Mouse (Mus musculus) thymus, adult 2 months (tissue): ENCODE results near the gene Celf2.

Experiments
- CTCF ChIP-seq: fragments of 200-500 bp; IDR thresholded peaks from 2 replicates; pipeline ENCODE4 v1.5.1; 2012; ENCODE audit warnings: mild to moderate bottlenecking, control low read depth, low read length, moderate library complexity, borderline replicate concordance; ENCODE audit not compliant: control insufficient read depth, poor library complexity, insufficient read depth; ENCODE audit errors: extremely low read depth
- POLR2A ChIP-seq: fragments of 200-500 bp; IDR thresholded peaks from 2 replicates; pipeline ENCODE4 v1.6.1; 2012; ENCODE audit warnings: mild to moderate bottlenecking, low read length, control low read depth, moderate library complexity; ENCODE audit not compliant: control insufficient read depth, poor library complexity, insufficient read depth; ENCODE audit errors: extremely low read depth

DNA sequence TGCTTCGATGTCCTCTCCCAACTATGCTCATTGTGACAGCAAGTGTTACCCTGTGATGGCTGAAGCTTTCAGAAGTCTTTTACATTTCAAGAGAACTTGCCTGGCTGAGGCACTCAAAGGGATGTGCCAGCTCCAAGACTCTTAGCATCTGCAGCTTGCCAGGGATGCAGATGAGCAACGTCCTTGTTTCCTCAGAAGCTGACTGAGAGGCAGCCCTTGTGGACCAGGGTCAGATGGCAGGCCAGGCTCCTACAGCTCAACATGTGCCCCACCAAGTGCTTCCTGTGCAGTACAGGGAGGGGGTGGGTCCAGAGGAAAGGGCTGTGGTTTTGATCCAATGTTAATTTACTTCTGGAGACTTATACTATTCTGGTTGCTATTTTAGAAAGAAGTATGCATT lies 285.8 kb downstream of the Celf2 start:
- TF ChIP-seq CTCF (no peak), POLR2A (no peak)
